Mouse (Mus musculus) cerebellum, adult 2 months (tissue): ENCODE data around the gene Mad1l1.

ENCODE experiments used
- CTCF ChIP-seq: fragments of 200-500 bp; IDR thresholded peaks from 2 replicates; pipeline ENCODE4 v1.5.1; 2011; ENCODE audit warnings: low read depth, mild to moderate bottlenecking, control low read depth, low read length, moderate library complexity, borderline replicate concordance; ENCODE audit not compliant: insufficient read depth
- POLR2A ChIP-seq: fragments of 200-500 bp; IDR thresholded peaks from 2 replicates; pipeline ENCODE4 v1.6.1; 2011; ENCODE audit warnings: low read length, control low read depth, borderline replicate concordance; ENCODE audit not compliant: insufficient read depth

GRCm38 (mm10) chr5:140154166-140154565 lies 167.2 kb downstream of the Mad1l1 start:
- no peak for TF ChIP-seq CTCF
- no peak for TF ChIP-seq POLR2A
